Mouse (Mus musculus): Measurements from ENCODE around the gene Arhgap22. TPM values are rescaled to one million over a fixed set of nuclear protein-coding genes. Genes with fewer than 3 reads are reported as not detected.

The Arhgap22 gene
- polyA plus RNA-seq, 1 experiment, result 8.4 TPM

DNA sequence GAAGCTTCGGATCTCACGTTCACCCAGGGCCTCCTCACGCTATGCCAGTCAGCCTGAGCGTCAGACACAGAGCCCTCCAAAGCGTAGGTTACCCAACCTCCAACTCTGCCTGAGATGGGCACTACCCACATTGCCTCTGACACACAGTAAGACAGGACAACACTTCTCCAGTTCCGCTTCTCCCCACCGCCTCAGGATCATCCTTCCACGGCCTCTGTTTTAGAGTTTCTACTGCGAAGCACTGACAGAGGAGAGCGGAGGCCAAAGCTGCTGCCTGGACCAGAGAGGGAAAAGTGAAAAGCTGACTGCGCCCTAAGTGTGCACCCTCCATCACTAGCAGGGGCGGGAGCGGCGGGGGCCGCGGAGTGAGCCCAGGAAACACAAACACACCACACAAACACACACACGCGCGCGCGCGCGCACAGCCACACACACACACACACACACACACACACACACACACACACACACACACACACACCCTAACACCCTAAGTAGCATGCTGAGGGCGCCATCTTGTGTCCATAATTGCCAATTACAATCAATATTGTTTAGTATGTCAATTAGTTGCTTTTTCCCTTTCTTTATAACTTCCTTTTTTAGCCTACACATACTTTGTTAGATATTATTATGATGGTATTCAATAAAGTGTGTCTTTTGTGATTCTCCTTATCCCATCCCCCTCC lies 8.4 kb upstream of the Arhgap22 start:
- no peaks in the 10 kb centered on the region for H3K27me3 ChIP-seq (ENCODE audit: control insufficient read depth, insufficient read depth, low read length)
- no peak overlapping the region for H3K27ac ChIP-seq (ENCODE audit: insufficient read depth, low read length)
- H3K4me3 ChIP-seq (replicated peaks; ENCODE audit: insufficient read depth, low read depth, low read length), result no peak overlapping the region
- no peaks in the 10 kb centered on the region for H3K4me1 ChIP-seq (ENCODE audit: control insufficient read depth, insufficient read depth, low read length)
- no peak for DNase-seq
- TF ChIP-seq CTCF (IDR thresholded peaks at IDR 0.05; ENCODE audit: borderline replicate concordance, insufficient read depth, low read depth, low read length) (peak; percentile 48; the same call in 1 of the 2 replicates), POLR2A (IDR thresholded peaks at IDR 0.05; ENCODE audit: borderline replicate concordance, insufficient read depth, low read length) (no peak)
- WGBS, result 40% methylated on average over 24 of the region's 24 CpGs

DNA sequence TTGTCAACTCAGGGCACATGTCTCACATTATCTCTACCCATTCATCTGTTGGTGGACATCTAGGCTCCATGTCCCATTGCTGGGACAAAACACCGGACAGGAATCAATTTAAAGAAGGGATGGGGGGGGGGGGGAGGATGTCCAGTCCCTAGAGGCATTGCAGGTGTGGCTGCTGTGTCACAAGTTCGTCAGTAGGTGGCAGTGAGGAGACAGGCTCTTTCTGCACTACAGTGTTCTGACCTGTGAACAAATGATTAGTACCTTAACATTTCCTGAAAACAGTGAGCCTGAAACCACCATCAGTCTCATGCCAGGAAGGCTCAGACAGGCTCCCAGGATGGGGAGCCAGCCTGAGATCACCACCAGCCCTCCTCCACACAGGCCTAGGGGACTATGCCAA lies 6.8 kb upstream of the Arhgap22 start:
- Histone ChIP-seq H3K4me1 (ENCODE audit: control insufficient read depth, insufficient read depth, low read length) (no peaks in the 10 kb centered on the region), H3K4me3 (replicated peaks; ENCODE audit: insufficient read depth, low read depth, low read length) (no peak overlapping the region), H3K27ac (ENCODE audit: insufficient read depth, low read length) (no peak overlapping the region), H3K27me3 (ENCODE audit: control insufficient read depth, insufficient read depth, low read length) (no peaks in the 10 kb centered on the region)
- DNase-seq, result no peak
- TF ChIP-seq POLR2A (IDR thresholded peaks at IDR 0.05; ENCODE audit: borderline replicate concordance, insufficient read depth, low read length) (no peak), CTCF (IDR thresholded peaks at IDR 0.05; ENCODE audit: borderline replicate concordance, insufficient read depth, low read depth, low read length) (peak; percentile 41; the same call in 1 of the 2 replicates)
- 13% methylated on average over 2 of the region's 2 CpGs for WGBS

DNA sequence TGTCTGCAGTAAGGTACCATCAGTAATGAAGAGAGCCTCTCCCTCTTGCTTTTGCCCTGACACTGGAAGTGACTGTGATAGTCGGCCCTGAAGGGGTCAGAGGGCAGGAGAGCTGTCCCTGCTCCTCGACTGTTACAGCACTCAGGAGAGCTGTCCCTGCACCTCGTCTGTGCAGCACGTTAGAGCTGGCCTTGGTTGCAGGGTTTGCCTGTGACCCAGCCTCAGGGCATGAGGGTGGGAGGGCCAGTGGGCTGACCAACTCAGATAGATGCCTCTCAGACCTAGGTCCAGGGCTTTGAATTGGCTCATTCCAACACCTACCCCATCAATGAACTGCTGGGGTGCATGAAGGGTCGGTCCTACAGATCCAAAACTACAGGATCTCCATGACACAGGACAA lies 5.5 kb upstream of the Arhgap22 start:
- H3K27me3 ChIP-seq (ENCODE audit: control insufficient read depth, insufficient read depth, low read length), result no peaks in the 10 kb centered on the region
- H3K4me3 ChIP-seq (replicated peaks; ENCODE audit: insufficient read depth, low read depth, low read length), result no peak overlapping the region
- TF ChIP-seq CTCF (IDR thresholded peaks at IDR 0.05; ENCODE audit: borderline replicate concordance, insufficient read depth, low read depth, low read length), result no peak
- TF ChIP-seq POLR2A (IDR thresholded peaks at IDR 0.05; ENCODE audit: borderline replicate concordance, insufficient read depth, low read length), result no peak
- no peaks in the 10 kb centered on the region for H3K4me1 ChIP-seq (ENCODE audit: control insufficient read depth, insufficient read depth, low read length)
- 59% methylated on average over 5 of the region's 5 CpGs for WGBS
- DNase-seq, result no peak
- H3K27ac ChIP-seq (ENCODE audit: insufficient read depth, low read length), result no peak overlapping the region

DNA sequence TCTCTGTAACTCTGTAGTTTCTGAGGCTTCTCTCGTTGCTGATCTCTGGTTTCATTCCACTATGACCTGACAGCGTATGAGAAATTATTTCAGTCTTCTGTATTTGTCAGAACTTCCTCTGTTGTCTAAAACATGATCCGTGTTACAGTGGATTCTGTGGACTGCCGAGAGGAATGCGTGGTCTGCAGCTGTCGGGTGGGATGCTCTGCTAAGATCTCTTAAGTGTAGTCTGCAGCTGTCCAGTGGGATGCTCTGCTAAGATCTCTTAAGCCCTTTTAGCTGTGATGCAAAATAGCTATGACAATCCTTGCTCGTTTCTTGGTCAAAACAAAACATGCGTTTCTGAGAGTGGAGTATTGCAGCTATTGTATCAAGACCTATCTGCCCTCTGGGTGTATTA lies 3.0 kb upstream of the Arhgap22 start:
- Histone ChIP-seq H3K27ac (ENCODE audit: insufficient read depth, low read length) (no peak overlapping the region), H3K27me3 (ENCODE audit: control insufficient read depth, insufficient read depth, low read length) (no peaks in the 10 kb centered on the region), H3K4me1 (ENCODE audit: control insufficient read depth, insufficient read depth, low read length) (no peaks in the 10 kb centered on the region), H3K4me3 (replicated peaks; ENCODE audit: insufficient read depth, low read depth, low read length) (no peak overlapping the region)
- TF ChIP-seq POLR2A (IDR thresholded peaks at IDR 0.05; ENCODE audit: borderline replicate concordance, insufficient read depth, low read length) (no peak), CTCF (IDR thresholded peaks at IDR 0.05; ENCODE audit: borderline replicate concordance, insufficient read depth, low read depth, low read length) (no peak)
- no peak for DNase-seq
- WGBS, result 79% methylated on average over 8 of the region's 8 CpGs

DNA sequence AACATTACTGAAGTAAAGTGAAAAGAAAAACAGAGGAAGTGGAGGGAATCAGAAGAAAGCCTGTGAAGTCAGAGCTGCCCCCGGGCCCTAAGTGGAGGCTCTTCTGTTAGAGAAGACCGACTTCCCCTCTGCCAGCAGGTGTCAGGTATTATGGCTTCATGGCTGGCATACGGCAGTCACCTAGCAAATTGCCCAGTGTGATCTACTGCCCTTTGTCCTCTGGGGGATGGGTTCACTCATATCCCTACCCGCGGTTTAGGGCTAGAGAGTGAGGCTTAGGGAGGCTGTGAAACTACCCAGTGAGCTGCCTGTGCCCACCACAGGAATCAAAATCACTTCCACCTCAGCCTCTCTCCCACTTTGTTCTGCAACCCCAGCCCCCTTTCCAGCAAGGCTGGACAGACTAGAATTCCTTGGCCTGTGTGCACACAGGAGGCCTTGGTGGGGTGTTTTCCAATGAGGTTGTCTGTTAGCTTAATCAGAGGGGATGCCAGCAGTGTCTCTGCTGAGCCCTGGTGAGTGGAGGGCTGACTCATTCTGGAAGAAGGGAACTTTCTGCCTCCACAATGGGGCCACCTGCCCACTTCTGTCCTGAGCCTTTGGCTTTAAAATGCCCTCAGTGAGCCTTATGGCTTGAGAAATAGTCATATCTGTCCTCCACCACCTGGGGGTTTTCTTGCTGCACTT lies 1.4 kb upstream of the Arhgap22 start:
- no peaks in the 10 kb centered on the region for H3K27me3 ChIP-seq (ENCODE audit: control insufficient read depth, insufficient read depth, low read length)
- TF ChIP-seq POLR2A (IDR thresholded peaks at IDR 0.05; ENCODE audit: borderline replicate concordance, insufficient read depth, low read length) (no peak), CTCF (IDR thresholded peaks at IDR 0.05; ENCODE audit: borderline replicate concordance, insufficient read depth, low read depth, low read length) (no peak)
- no peaks in the 10 kb centered on the region for H3K4me1 ChIP-seq (ENCODE audit: control insufficient read depth, insufficient read depth, low read length)
- 76% methylated on average over 5 of the region's 5 CpGs for WGBS
- H3K4me3 ChIP-seq (replicated peaks; ENCODE audit: insufficient read depth, low read depth, low read length), result no peak overlapping the region
- DNase-seq, result no peak
- no peak overlapping the region for H3K27ac ChIP-seq (ENCODE audit: insufficient read depth, low read length)

DNA sequence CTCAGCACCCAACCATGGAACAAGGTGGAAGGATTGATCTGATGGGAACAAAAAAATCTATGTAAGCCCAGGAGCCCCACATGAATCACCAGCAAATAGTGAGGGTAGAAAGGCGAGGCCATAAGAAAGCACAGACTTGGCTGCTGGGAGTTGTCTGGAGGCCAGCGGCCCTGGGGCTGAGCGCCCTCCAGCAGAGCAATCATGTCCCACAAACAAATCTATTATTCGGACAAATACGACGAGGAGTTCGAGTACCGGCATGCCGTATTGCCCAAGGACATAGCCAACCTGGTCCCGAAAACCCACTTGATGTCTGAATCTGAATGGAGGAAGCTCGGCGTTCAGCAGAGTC lies 892 bp upstream of the Arhgap22 start:
- TF ChIP-seq CTCF (IDR thresholded peaks at IDR 0.05; ENCODE audit: borderline replicate concordance, insufficient read depth, low read depth, low read length), result no peak
- no peak for TF ChIP-seq POLR2A (IDR thresholded peaks at IDR 0.05; ENCODE audit: borderline replicate concordance, insufficient read depth, low read length)
- H3K27me3 ChIP-seq (ENCODE audit: control insufficient read depth, insufficient read depth, low read length), result no peaks in the 10 kb centered on the region
- no peak for DNase-seq
- 85% methylated on average over 12 of the region's 12 CpGs for WGBS
- no peak overlapping the region for H3K4me3 ChIP-seq (replicated peaks; ENCODE audit: insufficient read depth, low read depth, low read length)
- no peaks in the 10 kb centered on the region for H3K4me1 ChIP-seq (ENCODE audit: control insufficient read depth, insufficient read depth, low read length)
- H3K27ac ChIP-seq (ENCODE audit: insufficient read depth, low read length), result no peak overlapping the region

DNA sequence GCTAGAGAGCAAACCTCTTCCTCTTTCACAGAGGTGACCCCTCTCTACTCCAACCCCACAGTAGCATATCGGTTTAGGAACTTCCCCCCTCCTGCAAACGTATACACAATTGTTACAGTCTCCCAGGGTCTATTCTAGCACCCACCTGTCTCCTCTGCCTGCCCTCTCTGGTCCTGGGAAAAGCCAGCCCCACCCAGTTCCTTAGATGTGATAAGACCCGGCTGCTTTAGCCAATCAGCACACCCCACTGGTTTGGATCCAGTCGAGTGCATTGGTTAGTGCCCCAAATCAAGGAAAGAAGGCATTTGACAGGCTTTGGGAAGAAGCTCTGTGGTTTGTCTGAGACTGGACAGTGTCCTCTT lies 922 bp downstream of the Arhgap22 start:
- no peak overlapping the region for H3K4me3 ChIP-seq (replicated peaks; ENCODE audit: insufficient read depth, low read depth, low read length)
- no peaks in the 10 kb centered on the region for H3K4me1 ChIP-seq (ENCODE audit: control insufficient read depth, insufficient read depth, low read length)
- no peaks in the 10 kb centered on the region for H3K27me3 ChIP-seq (ENCODE audit: control insufficient read depth, insufficient read depth, low read length)
- no peak overlapping the region for H3K27ac ChIP-seq (ENCODE audit: insufficient read depth, low read length)
- WGBS, result 39% methylated on average over 4 of the region's 4 CpGs
- TF ChIP-seq POLR2A (IDR thresholded peaks at IDR 0.05; ENCODE audit: borderline replicate concordance, insufficient read depth, low read length), result no peak
- TF ChIP-seq CTCF (IDR thresholded peaks at IDR 0.05; ENCODE audit: borderline replicate concordance, insufficient read depth, low read depth, low read length), result no peak
- DNase-seq, result no peak

DNA sequence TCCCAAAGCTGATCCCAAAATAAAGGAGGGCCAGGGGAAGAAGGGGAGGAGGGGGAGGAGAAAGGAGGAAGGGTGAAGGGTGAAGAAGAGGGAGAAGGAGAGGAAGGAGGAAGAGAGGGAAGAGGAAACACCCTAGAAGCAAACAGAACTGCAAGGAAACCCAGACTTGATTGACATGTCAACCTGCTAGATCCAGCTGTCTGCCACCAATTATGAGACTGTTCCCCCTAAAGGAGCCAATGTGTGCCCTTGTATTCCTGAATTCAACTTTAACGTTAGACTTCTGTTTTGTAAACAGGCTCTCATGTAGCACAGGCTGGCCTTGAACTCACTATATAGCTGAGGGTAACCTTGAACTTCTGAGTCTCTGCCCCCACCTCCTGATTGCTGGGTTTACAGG lies 1.3 kb downstream of the Arhgap22 start:
- 83% methylated on average over 1 of the region's 1 CpGs for WGBS
- no peaks in the 10 kb centered on the region for H3K27me3 ChIP-seq (ENCODE audit: control insufficient read depth, insufficient read depth, low read length)
- no peaks in the 10 kb centered on the region for H3K4me1 ChIP-seq (ENCODE audit: control insufficient read depth, insufficient read depth, low read length)
- TF ChIP-seq CTCF (IDR thresholded peaks at IDR 0.05; ENCODE audit: borderline replicate concordance, insufficient read depth, low read depth, low read length), result no peak
- no peak for TF ChIP-seq POLR2A (IDR thresholded peaks at IDR 0.05; ENCODE audit: borderline replicate concordance, insufficient read depth, low read length)
- no peak overlapping the region for H3K27ac ChIP-seq (ENCODE audit: insufficient read depth, low read length)
- H3K4me3 ChIP-seq (replicated peaks; ENCODE audit: insufficient read depth, low read depth, low read length), result no peak overlapping the region
- DNase-seq, result no peak

Measured in cerebellum, adult 2 months (tissue).